Mouse (Mus musculus) forebrain, embryonic 12.5 days (tissue): ENCODE results near the gene Cacnb4. TPM values are rescaled to one million over a fixed set of nuclear protein-coding genes. Genes with fewer than 3 reads are reported as not detected.

Source experiments
- ATAC-seq: fragments of 200-750 bp; cut with Nextera tagmentation; 2 replicates; pipeline ENCODE4 v1.8.0; 2017; ENCODE audit warnings: moderate TSS enrichment; ENCODE audit not compliant: low FRiP score
- H3K27ac ChIP-seq: fragments of 300-500 bp; sonication (generic); 2 replicates; pipeline ENCODE4 v1.5.1; 2016; ENCODE audit warnings: mild to moderate bottlenecking
- H3K27me3 ChIP-seq: fragments of 300-500 bp; sonication (generic); 2 replicates; pipeline ENCODE4 v1.6.1; 2016; ENCODE audit warnings: mild to moderate bottlenecking
- H3K36me3 ChIP-seq: fragments of 300-500 bp; sonication (generic); replicated peaks from 2 replicates; pipeline ENCODE4 v1.6.1; 2016; ENCODE audit warnings: mild to moderate bottlenecking
- H3K4me1 ChIP-seq: fragments of 300-500 bp; sonication (generic); 2 replicates; pipeline ENCODE4 v1.6.1; 2016
- H3K4me2 ChIP-seq: fragments of 300-500 bp; sonication (generic); 2 replicates; pipeline ENCODE4 v1.6.1; 2016; ENCODE audit warnings: mild to moderate bottlenecking, moderate library complexity
- H3K4me3 ChIP-seq: fragments of 300-500 bp; sonication (generic); replicated peaks from 2 replicates; pipeline ENCODE4 v1.5.1; 2016; ENCODE audit warnings: mild to moderate bottlenecking
- H3K9ac ChIP-seq: fragments of 300-500 bp; sonication (generic); 2 replicates; pipeline ENCODE4 v1.6.1; 2016; ENCODE audit warnings: mild to moderate bottlenecking
- H3K9me3 ChIP-seq: fragments of 300-500 bp; sonication (generic); 2 replicates; pipeline ENCODE4 v1.6.1; 2016
- WGBS: fragments of 180-500 bp; shearing (Covaris S2); methylation state at CpG from one replicate; pipeline ENCODE4 v1.1.7; 2016; 5-methylcytosine and 5-hydroxymethylcytosine counted together
- polyA plus RNA-seq: library from polyadenylated mRNA; unstranded; fragments of >200 nt; fragmentation: Nextera tagmentation; extraction: Ambion mirVana; gene quantifications from 2 replicates; pipeline ENCODE4 v1.2.1, GENCODE M21; 2016

The Cacnb4 gene
- polyA plus RNA-seq, 1 experiment from 2014 or later = 4.1 TPM

DNA sequence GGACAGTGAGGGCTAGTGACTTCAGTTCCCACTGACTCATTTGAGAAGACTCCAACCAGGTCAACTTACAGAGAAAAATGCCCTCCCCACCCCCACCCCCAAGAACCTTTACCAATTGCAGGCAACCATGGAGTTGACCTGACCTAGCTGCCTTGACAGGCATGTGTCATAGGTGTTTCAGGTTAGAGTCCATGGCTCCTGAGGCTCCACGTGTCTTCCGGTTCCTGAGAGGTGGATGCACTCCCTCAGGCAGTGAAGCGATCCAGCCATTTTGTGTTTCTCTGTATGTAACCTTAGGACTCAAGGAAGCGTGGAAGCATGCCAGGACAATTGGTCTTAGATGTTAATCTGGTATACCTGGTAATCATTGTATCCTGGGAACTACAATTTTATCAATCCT, 238.2 kb downstream of the Cacnb4 start:
- Histone ChIP-seq H3K4me1 (peaks cover 4% of the 10 kb centered on the region; the same call in 1 of the 2 replicates), H3K27me3 (no peaks in the 10 kb centered on the region), H3K9ac (no peak overlapping the region), H3K27ac (no peak overlapping the region), H3K4me3 (no peak overlapping the region), H3K36me3 (no peaks in the 10 kb centered on the region), H3K4me2 (no peak overlapping the region), H3K9me3 (no peaks in the 10 kb centered on the region)
- ATAC-seq = no peak
- 95% methylated on average over 4 of the region's 4 CpGs for WGBS

DNA sequence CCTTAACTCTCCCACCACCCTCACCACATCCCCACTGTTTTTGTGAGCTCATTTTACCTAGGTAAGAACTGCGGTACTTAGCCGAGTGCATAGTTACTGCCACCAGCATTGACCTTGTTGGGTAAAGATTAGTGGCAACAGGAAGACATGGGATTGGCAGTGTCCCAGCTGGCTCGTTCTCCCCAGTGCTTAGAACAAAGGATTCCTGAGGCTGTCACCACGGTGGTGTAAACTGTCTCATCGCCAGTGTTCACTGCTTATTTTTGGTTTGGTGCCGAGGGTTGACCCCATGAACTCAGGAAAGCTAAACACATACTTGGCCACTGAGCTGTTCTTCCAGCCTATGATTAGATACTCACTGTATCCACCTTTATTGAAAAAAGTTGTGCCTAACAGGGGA, 238.6 kb downstream of the Cacnb4 start:
- ATAC-seq = no peak
- Histone ChIP-seq H3K9ac (no peak overlapping the region), H3K36me3 (no peaks in the 10 kb centered on the region), H3K27ac (no peak overlapping the region), H3K9me3 (no peaks in the 10 kb centered on the region), H3K4me3 (no peak overlapping the region), H3K27me3 (no peaks in the 10 kb centered on the region), H3K4me1 (peaks cover 4% of the 10 kb centered on the region; the same call in 1 of the 2 replicates), H3K4me2 (no peak overlapping the region)
- 65% methylated on average over 6 of the region's 6 CpGs for WGBS

DNA sequence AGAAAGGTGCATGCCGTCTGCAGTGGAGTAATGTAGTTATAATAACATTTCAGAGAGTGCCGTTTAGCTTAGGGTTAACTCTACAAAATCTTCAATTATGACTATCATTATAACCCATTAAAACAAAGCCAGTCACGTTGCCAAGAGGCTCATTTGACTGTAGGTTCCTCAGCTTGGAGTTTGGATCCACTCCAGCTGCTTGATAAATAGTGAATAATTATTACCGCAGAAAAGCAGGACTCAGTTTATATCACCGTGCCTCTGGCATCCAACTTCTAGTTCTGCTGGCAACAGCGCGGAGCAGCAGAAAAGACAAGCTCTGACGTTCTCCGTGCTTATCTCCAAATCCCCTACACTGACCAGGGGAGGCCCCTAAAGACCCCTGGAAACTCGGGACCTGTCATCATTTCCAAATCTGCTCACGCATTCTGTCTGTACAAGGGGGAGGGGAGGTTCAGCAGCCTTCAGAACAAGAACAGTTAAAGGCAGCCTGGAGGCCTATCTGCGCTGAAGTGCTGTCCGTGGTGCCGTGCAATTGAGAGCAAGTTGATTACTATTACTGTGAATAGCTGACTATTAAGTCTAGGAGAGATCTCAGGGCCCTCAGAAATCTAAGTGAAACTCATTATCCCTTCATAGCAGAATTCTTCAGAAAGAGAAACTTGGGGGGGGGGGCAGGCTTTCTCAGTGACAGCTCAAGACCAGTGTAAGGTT, 240.6 kb downstream of the Cacnb4 start:
- H3K9me3 ChIP-seq = no peaks in the 10 kb centered on the region
- H3K9ac ChIP-seq = no peak overlapping the region
- no peak overlapping the region for H3K4me2 ChIP-seq
- no peaks in the 10 kb centered on the region for H3K27me3 ChIP-seq
- H3K27ac ChIP-seq = no peak overlapping the region
- H3K4me1 ChIP-seq = no peaks in the 10 kb centered on the region
- no peak for ATAC-seq
- WGBS = 72% methylated on average over 14 of the region's 14 CpGs
- H3K36me3 ChIP-seq = no peaks in the 10 kb centered on the region
- H3K4me3 ChIP-seq = no peak overlapping the region

DNA sequence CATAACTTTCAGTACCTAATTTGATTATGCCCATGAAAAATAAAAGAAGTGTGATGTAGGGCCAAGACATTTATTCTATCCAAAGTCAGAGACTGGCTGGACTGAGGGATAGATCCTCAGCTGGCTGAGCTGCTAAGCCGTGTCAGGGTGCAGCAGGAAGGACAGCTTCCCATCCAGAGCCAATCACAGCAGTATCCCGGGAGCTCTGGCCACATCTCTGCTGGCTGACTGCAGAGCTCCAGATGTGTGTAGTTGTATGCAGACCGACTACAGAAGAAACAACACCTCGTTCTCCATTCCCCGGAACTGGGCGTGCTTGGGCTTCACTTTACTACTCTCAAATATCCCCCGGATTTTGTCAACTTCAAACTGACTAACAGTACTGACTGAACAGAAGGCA, 243.3 kb downstream of the Cacnb4 start:
- ATAC-seq = no peak
- Histone ChIP-seq H3K9ac (no peak overlapping the region), H3K4me3 (no peak overlapping the region), H3K27ac (no peak overlapping the region), H3K4me2 (no peak overlapping the region), H3K4me1 (no peaks in the 10 kb centered on the region), H3K9me3 (no peaks in the 10 kb centered on the region), H3K27me3 (no peaks in the 10 kb centered on the region), H3K36me3 (no peaks in the 10 kb centered on the region)
- WGBS = 67% methylated on average over 7 of the region's 7 CpGs

DNA sequence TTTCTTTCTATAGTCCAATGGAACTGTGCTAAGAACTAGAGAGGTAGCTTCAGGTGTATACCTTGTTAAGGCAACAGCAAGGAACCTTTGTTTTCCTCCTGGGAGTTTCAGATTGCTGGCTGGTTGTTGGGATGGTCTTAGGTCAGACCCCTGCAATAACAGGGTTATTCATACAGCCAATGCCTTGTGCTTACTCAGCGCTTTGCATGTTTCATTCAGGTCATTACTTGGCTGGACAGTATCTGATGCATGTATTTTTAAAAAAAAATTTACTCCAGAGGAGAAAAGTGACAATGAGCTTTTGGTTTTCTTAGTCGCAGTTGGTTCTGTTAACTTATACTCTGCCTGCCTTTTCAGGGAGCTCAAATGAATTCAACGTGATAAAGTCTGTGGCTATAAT, 249.2 kb downstream of the Cacnb4 start:
- Histone ChIP-seq H3K4me1 (peaks cover 13% of the 10 kb centered on the region), H3K4me2 (no peak overlapping the region), H3K27me3 (no peaks in the 10 kb centered on the region), H3K4me3 (no peak overlapping the region), H3K27ac (no peak overlapping the region), H3K9ac (no peak overlapping the region), H3K9me3 (no peaks in the 10 kb centered on the region), H3K36me3 (no peaks in the 10 kb centered on the region)
- no peak for ATAC-seq
- WGBS = 85% methylated on average over 3 of the region's 3 CpGs

DNA sequence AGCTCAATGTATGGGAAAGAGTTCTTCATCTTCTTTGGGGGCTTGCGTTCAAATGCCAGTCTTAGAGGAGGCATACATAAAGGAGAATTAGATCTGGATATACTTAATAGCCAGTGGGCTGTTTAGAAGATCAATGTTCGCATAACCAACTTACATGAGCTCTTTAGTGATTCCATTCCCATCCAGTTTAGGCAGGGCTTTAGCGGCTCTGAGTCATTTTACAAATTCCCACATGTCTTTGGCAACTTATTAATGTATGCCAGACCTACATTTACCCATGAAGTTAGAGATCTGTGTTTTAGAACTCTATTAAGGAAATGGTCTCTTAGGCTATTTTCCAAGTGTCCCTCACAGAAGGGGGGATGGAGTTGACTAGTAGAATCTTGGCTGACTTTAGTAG, 250.6 kb downstream of the Cacnb4 start:
- WGBS = 88% methylated on average over 3 of the region's 3 CpGs
- ATAC-seq = no peak

DNA sequence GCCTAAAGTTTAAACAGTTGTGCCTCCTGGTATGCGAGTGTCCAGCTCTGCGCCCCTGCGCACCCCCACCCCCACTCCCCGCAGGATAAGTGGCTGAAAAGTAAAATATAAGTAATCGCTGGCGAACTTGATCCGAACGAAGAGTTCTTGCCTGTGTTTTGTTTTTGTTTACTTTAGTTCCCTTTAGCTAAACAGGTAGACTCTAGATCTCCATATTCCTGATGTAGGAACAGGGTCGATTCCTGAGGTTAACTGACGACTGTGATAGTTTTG, 251.2 kb downstream of the Cacnb4 start:
- H3K27ac ChIP-seq = no peak overlapping the region

More for the DNA sequence above, 250.6 kb downstream of the Cacnb4 start:
- H3K4me2 ChIP-seq = no peak overlapping the region
- peaks cover 25% of the 10 kb centered on the region for H3K4me1 ChIP-seq
- H3K36me3 ChIP-seq = no peaks in the 10 kb centered on the region
- H3K9ac ChIP-seq = no peak overlapping the region
- H3K4me3 ChIP-seq = no peak overlapping the region
- H3K27me3 ChIP-seq = no peaks in the 10 kb centered on the region
- no peak overlapping the region for H3K27ac ChIP-seq
- H3K9me3 ChIP-seq = no peaks in the 10 kb centered on the region

DNA sequence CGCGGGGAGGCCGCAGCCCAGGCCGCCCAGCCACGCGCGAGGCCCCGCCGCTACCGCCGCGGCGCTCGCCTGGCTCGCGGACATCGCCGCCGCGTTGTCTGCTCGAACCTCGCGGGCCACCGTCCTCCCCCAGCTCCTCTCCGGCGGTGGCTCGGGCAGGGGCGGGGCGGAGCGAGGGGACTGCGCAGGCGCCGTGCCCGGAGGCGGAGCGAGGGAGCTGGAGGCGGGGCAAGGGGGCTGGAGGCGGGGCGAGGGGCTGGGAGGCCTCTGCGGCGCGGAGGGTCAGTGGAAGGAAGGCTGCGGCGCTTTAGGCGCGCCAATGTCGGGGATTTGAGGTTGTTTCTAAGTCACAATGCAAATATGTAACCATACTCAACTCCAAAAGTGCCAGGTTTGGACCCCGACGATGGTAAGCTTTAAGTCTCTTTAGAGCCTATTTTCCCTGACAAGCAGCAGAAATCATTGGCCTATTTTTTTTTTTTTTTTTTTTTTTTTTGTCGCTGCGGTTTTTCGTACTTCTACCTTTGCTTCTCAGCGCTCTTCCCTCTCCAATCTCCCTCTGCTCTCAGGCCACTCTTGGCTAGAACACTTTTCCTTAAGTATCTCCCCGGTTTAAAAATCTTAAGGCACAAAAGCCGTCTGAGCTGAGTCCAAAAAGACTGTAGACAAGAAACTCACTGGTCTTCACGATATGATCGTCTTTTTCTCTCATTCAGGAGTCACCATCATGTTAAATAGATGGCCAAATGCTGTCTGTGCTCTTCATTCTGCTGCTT, 251.7 kb downstream of the Cacnb4 start, which contains the start of gene Arl5a:
TSS of gene Arl5a (minus strand) at position 155 of the 776 bp plus-strand sequence.
- WGBS = under 1% methylated on average over 33 of the region's 57 CpGs
- no peaks in the 10 kb centered on the region for H3K9me3 ChIP-seq
- peaks cover 26% of the 10 kb centered on the region for H3K4me1 ChIP-seq
- H3K4me3 ChIP-seq = peak within 1 kb of the TSS; percentile 93
- peak; percentile 96 for ATAC-seq
- peak within 1 kb of the TSS; percentile 56 for H3K4me2 ChIP-seq
- H3K36me3 ChIP-seq = no peaks in the 10 kb centered on the region
- peak within 1 kb of the TSS; percentile 91 for H3K27ac ChIP-seq
- no peaks in the 10 kb centered on the region for H3K27me3 ChIP-seq
- H3K9ac ChIP-seq = peak within 1 kb of the TSS; percentile 94

More for the DNA sequence above, 251.2 kb downstream of the Cacnb4 start:
- H3K4me2 ChIP-seq = peak overlapping the region; percentile 56
- peak overlapping the region; percentile 94 for H3K9ac ChIP-seq
- no peaks in the 10 kb centered on the region for H3K27me3 ChIP-seq
- ATAC-seq = no peak; the same call in 1 of the 2 replicates
- no peaks in the 10 kb centered on the region for H3K36me3 ChIP-seq
- no peaks in the 10 kb centered on the region for H3K9me3 ChIP-seq
- peaks cover 26% of the 10 kb centered on the region for H3K4me1 ChIP-seq
- H3K4me3 ChIP-seq = peak overlapping the region; percentile 93
- WGBS = 30% methylated on average over 10 of the region's 10 CpGs

DNA sequence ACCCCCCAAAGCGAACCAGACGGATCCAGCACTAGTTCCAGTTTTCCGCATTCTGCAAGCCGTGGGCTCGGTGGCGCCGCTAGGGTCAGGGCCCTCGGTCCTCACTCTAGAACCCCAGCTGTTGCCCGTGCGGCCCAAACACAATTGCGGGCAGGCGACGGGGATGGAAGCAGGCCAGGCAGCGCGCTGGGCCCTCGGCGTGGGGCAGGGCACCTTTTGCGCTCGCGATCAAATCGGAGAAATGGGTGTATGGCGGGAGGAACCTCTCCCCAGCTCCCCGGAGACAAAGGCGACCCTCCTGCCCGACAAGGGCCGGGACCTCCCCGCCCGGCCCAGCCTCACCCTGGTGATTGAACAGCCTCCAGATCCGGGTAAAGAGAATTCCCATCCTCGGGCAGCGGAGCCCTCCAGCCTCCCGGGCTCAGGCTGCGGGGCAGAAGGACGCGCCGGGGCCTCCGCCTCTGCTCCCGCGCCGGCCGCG, 252.3 kb downstream of the Cacnb4 start:
- Histone ChIP-seq H3K4me1 (peaks cover 26% of the 10 kb centered on the region), H3K27me3 (no peaks in the 10 kb centered on the region), H3K9ac (peak overlapping the region; percentile 94), H3K4me3 (peak overlapping the region; percentile 93), H3K4me2 (peak overlapping the region; percentile 56), H3K27ac (peak overlapping the region; percentile 91), H3K9me3 (no peaks in the 10 kb centered on the region), H3K36me3 (no peaks in the 10 kb centered on the region)
- 0% methylated on average over 37 of the region's 42 CpGs for WGBS
- ATAC-seq = peak; percentile 87

DNA sequence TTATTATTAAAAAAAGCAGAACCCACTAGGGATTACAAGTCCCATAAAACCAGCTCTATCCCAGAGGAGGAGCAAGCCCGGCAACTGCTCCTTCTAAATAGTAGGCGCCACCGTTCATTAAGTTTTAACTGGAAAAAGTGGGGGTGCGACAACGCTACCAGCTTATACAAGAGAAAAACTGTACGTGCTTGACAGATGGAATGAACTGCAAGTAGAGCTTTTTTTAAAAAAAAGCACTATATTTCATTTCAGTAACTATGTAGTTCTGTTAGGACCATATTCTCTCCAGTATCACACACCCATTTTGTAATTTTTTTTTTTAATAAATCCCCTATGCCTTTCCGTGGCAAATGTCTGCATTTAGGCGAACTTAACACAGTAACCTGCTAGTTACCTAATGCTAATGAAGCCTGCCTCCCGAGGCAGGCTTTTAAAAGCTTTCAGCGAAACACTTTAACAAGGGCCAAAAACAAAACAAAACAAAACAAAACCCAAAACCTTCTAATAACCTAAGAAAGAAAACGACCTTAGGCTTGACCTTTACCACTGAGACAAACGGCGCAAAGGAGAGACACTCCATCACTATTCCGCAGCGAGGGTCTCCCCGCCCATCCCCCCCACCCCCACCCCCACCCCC, 252.9 kb downstream of the Cacnb4 start:
- no peaks in the 10 kb centered on the region for H3K27me3 ChIP-seq
- peaks cover 26% of the 10 kb centered on the region for H3K4me1 ChIP-seq
- H3K27ac ChIP-seq = no peak overlapping the region
- ATAC-seq = no peak
- H3K36me3 ChIP-seq = no peaks in the 10 kb centered on the region
- H3K4me2 ChIP-seq = peak overlapping the region; percentile 56
- peak overlapping the region; percentile 93 for H3K4me3 ChIP-seq
- peak overlapping the region; percentile 94 for H3K9ac ChIP-seq
- 2% methylated on average over 16 of the region's 16 CpGs for WGBS
- H3K9me3 ChIP-seq = no peaks in the 10 kb centered on the region

DNA sequence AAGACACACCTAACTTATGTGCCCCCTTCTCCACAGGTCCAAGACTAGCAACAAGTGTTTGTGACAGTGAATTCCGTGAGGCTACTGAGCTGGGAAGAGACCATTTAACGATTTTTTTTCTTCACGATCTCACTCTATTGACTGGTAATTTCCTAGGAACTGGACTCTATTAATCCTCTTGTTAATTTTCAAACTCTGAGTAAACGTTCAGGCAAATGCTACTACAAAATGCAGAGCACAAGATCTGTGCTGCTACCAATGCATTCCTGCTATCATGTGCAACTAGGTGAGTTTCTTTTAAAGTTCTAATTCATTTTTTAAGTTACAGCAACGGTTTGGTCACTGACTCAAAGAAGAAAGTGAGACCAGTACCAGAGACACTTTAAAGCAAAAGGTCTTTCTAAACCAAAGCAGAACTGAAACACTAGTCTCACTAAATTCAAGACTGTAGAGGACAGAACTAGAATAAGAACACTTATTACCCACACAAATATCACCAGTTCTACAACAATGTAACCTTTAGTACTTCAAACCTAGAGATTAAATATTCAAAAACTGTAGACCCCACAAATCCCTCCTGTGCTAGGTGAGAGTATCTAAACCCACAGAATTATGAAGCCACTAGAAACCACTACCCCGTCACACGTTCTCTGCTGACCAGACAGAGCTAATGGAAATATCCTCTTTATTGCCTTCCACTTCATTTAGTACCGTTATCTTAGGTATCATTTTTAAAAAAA, 253.6 kb downstream of the Cacnb4 start:
- WGBS = 48% methylated on average over 8 of the region's 8 CpGs
- no peaks in the 10 kb centered on the region for H3K36me3 ChIP-seq
- peaks cover 26% of the 10 kb centered on the region for H3K4me1 ChIP-seq
- H3K4me3 ChIP-seq = peak overlapping the region; percentile 93
- H3K27ac ChIP-seq = no peak overlapping the region
- H3K9me3 ChIP-seq = no peaks in the 10 kb centered on the region
- peak overlapping the region; percentile 56 for H3K4me2 ChIP-seq
- H3K9ac ChIP-seq = peak overlapping the region; percentile 94; the same call in 1 of the 2 replicates
- no peaks in the 10 kb centered on the region for H3K27me3 ChIP-seq
- ATAC-seq = no peak

DNA sequence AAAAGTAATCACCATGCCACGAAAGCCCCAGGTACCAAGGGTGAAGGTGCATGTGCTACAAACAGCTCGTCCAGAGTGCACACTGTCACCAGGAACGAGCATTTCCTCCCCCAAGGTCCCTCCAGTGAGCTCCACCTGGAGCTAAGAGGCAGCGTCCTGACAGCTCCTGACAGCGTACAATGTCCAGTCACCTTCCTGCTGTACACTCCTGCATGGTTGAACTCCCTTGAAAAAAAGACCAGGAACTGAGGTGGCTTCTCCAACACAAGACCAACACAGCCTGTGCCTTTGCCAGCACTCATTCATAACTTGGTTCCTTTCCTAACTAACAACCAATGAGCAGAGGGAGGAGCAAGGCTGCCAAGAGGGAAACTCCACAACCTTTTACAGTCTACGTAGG, 255.4 kb downstream of the Cacnb4 start:
- Histone ChIP-seq H3K36me3 (peaks cover 10% of the 10 kb centered on the region), H3K27me3 (no peaks in the 10 kb centered on the region), H3K4me2 (no peak overlapping the region), H3K4me1 (peaks cover 26% of the 10 kb centered on the region), H3K9ac (no peak overlapping the region), H3K9me3 (peaks cover 8% of the 10 kb centered on the region; the same call in 1 of the 2 replicates), H3K27ac (no peak overlapping the region), H3K4me3 (no peak overlapping the region)
- 66% methylated on average over 6 of the region's 6 CpGs for WGBS
- no peak for ATAC-seq
